Mouse (Mus musculus): Measurements from ENCODE around the gene Gng7.

DNA sequence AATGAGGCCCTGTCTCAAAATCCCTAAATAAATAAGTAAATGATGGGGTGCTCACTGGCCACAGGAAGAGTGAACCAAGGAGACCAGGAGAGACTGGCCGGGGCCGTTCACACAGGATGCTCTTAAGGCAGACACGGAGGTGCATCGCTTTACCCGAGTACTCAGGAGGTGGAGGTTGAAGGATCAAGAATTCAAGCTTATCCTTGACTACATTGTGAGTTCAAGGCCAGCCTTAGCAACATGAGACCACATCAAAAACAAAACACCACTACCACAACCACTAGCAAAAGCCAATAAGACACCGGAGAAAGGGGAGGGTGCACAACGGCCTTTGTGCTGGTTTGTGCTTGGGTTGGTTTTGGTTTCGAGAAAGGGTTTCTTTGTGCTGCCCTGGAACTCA lies 58.4 kb downstream of the Gng7 start:
- TF ChIP-seq CTCF (IDR thresholded peaks at IDR 0.05; ENCODE audit: low read depth) (no peak), EP300 (IDR thresholded peaks at IDR 0.05; ENCODE audit: low read depth) (no peak)
